Mouse (Mus musculus) forebrain, embryonic 11.5 days (tissue): ENCODE data around the gene Osm. TPM values are rescaled to one million over a fixed set of nuclear protein-coding genes. Genes with fewer than 3 reads are reported as not detected.

ENCODE experiments used
- ATAC-seq: fragments of 200-750 bp; cut with Nextera tagmentation; replicated peaks from 2 replicates; pipeline ENCODE4 v1.8.0; 2017; ENCODE audit warnings: moderate TSS enrichment; ENCODE audit not compliant: low FRiP score
- DNase-seq: peaks from one replicate; pipeline ENCODE4 v3.0.0-alpha.2; 2017; ENCODE audit warnings: low spot score
- H3K27ac ChIP-seq: fragments of 300-500 bp; sonication (generic); 2 replicates; pipeline ENCODE4 v1.5.1; 2014; ENCODE audit warnings: low read depth, low read length
- H3K27me3 ChIP-seq: fragments of 300-500 bp; sonication (generic); 2 replicates; pipeline ENCODE4 v1.6.1; 2014; ENCODE audit warnings: mild to moderate bottlenecking, low read length, mixed read lengths; ENCODE audit not compliant: control insufficient read depth, insufficient read depth
- H3K36me3 ChIP-seq: fragments of 300-500 bp; sonication (generic); 2 replicates; pipeline ENCODE4 v1.6.1; 2014; ENCODE audit warnings: mild to moderate bottlenecking, low read length, moderate library complexity, mixed read lengths; ENCODE audit not compliant: control insufficient read depth, insufficient read depth
- H3K4me1 ChIP-seq: fragments of 300-500 bp; sonication (generic); replicated peaks from 2 replicates; pipeline ENCODE4 v1.6.1; 2014; ENCODE audit warnings: low read length, mixed read lengths; ENCODE audit not compliant: control insufficient read depth, insufficient read depth
- H3K4me2 ChIP-seq: fragments of 300-500 bp; sonication (generic); 2 replicates; pipeline ENCODE4 v1.6.1; 2014; ENCODE audit warnings: low read depth, mild to moderate bottlenecking, low read length, moderate library complexity, mixed read lengths; ENCODE audit not compliant: severe bottlenecking
- H3K4me3 ChIP-seq: fragments of 300-500 bp; sonication (generic); 2 replicates; pipeline ENCODE4 v1.5.1; 2014; ENCODE audit warnings: low read depth, low read length
- H3K9ac ChIP-seq: fragments of 300-500 bp; sonication (generic); 2 replicates; pipeline ENCODE4 v1.6.1; 2014; ENCODE audit warnings: low read length
- H3K9me3 ChIP-seq: fragments of 300-500 bp; sonication (generic); 2 replicates; pipeline ENCODE4 v1.6.1; 2016; ENCODE audit warnings: low read length, mixed read lengths; ENCODE audit not compliant: control insufficient read depth
- WGBS: fragments of 180-500 bp; shearing (Covaris S2); extraction: QIAGEN DNeasy Blood & Tissue Kit; methylation state at CpG from one replicate; pipeline ENCODE4 v1.1.7; 2014; 5-methylcytosine and 5-hydroxymethylcytosine counted together
- polyA plus RNA-seq: library from polyadenylated mRNA; unstranded; fragments of >200 nt; fragmentation: Nextera tagmentation; extraction: Ambion mirVana; gene quantifications from 2 replicates; pipeline ENCODE4 v1.2.1, GENCODE M21; 2014

Osm gene
- polyA plus RNA-seq, 1 experiment from 2014 or later, result not detected

DNA sequence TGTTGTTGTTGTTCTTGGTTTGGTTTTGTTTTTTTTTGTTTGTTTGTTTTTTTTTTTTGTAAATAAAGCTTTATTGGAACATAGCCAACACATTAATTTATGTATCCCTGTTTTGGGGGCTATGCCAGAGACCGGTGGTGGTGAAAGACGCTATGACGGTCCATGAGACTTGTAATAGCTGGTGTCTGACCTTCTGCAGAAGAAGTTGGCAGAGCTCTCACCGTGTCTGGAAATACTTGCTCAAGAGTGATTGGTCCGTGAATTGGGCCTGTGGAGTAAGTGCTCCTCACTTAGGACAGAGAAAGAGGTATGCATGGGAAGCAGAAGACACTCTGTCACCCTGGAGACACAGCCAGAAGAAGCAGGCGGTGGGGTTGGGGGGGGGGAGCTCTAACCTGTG is 45.6 kb downstream of the Osm start:
- Histone ChIP-seq H3K4me1 (no peaks in the 10 kb centered on the region), H3K9me3 (no peaks in the 10 kb centered on the region), H3K36me3 (no peaks in the 10 kb centered on the region), H3K9ac (no peak overlapping the region), H3K27me3 (no peaks in the 10 kb centered on the region), H3K4me2 (no peak overlapping the region), H3K4me3 (no peak overlapping the region), H3K27ac (no peak overlapping the region)
- WGBS, result 90% methylated on average over 6 of the region's 6 CpGs
- ATAC-seq (no peak), DNase-seq (no peak)

DNA sequence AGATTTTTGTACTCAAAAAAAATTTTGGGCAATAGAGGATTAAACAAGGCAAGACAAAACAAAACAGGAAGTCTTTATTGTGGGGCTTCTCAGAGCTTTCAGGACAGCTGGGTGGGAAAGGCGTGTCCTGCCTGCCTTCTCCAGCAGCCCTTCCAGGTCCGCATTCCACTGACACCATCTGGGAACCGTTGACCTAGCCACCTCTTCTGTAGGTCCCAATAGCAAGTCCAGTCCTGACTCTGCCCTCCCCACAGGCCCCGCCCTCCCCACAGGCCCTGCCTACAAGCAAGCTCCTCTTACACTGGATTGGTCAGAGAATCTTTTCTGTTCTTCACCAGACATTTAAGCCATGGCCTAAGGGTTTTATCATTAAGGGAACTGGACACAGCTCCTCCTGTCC is 47.4 kb downstream of the Osm start:
- ATAC-seq, result no peak
- Histone ChIP-seq H3K9me3 (no peaks in the 10 kb centered on the region), H3K4me1 (no peaks in the 10 kb centered on the region), H3K36me3 (no peaks in the 10 kb centered on the region), H3K27me3 (no peaks in the 10 kb centered on the region), H3K9ac (no peak overlapping the region), H3K4me2 (no peak overlapping the region), H3K27ac (no peak overlapping the region), H3K4me3 (no peak overlapping the region)
- DNase-seq, result peak; percentile 68
- 19% methylated on average over 4 of the region's 4 CpGs for WGBS

DNA sequence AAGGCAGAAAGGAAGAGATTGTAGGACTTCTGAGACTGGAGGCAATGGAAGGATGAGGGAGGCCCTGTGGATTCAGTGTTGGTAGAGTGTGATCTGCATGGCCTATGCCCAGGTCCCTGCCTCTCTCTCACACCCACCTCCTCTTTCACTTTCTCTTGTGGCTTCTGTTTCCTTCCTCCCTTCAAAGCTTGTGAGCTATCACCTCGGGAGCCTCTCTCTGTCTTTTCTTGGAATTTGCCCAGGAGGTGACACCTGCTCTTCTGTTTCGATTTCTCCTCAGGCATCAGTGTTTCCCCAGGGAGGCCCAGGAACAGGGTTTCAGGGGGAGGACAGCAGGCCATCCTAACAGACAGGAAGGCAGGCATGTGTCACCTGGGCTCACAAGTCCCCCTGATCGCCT is 53.1 kb downstream of the Osm start:
- no peak overlapping the region for H3K4me2 ChIP-seq
- DNase-seq (no peak), ATAC-seq (no peak)
- no peak overlapping the region for H3K4me3 ChIP-seq
- 64% methylated on average over 3 of the region's 3 CpGs for WGBS
- H3K4me1 ChIP-seq, result no peaks in the 10 kb centered on the region
- no peaks in the 10 kb centered on the region for H3K9me3 ChIP-seq
- no peak overlapping the region for H3K27ac ChIP-seq
- no peaks in the 10 kb centered on the region for H3K27me3 ChIP-seq
- H3K36me3 ChIP-seq, result no peaks in the 10 kb centered on the region
- no peak overlapping the region for H3K9ac ChIP-seq

Other genes starting within 250 kb of the Osm start
- gene Sec14l4, start 205.0 kb upstream of the Osm start, polyA plus RNA-seq, result 0.29 TPM in 1 of 2 replicates, not detected in the other
- 0.28 and 0.37 TPM in 2 replicates for gene Sec14l3, start 171.6 kb upstream of the Osm start, polyA plus RNA-seq
- 7.9 and 8.9 TPM in 2 replicates for gene Mtfp1, start 141.0 kb upstream of the Osm start, polyA plus RNA-seq
- gene Sec14l2, start 113.0 kb upstream of the Osm start, polyA plus RNA-seq, result 2.1 TPM in 2 replicates
- 25.0 and 31.4 TPM in 2 replicates for gene Rnf215, start 101.2 kb upstream of the Osm start, polyA plus RNA-seq
- gene Ccdc157, start 76.1 kb upstream of the Osm start, polyA plus RNA-seq, result 5.3 and 5.9 TPM in 2 replicates
- 107 and 108 TPM in 2 replicates for gene Sf3a1, start 76.1 kb upstream of the Osm start, polyA plus RNA-seq
- gene Tbc1d10a, start 49.6 kb upstream of the Osm start, polyA plus RNA-seq, result 22.4 and 23.0 TPM in 2 replicates
- 2.0 and 2.5 TPM in 2 replicates for gene Castor1, start 18.2 kb upstream of the Osm start, polyA plus RNA-seq
- gene Lif, start 21.1 kb downstream of the Osm start, polyA plus RNA-seq, result not detected in 2 replicates
- gene Hormad2, start 204.7 kb downstream of the Osm start, polyA plus RNA-seq, result 0.25 and 0.57 TPM in 2 replicates